10 mouse cellular contexts compared by ENCODE assay signal in genomic region chr10:25433524-25433923, GRCm38 (mm10).
DNase-seq lines count a peak whose midpoint lies in the region; ATAC-seq and TF ChIP-seq lines count a peak whose summit lies in the region.
"Had no signal": no experiment of that assay in that cellular context is flagged by ENCODE, and none has a peak within 500 bp of the region (broad histone marks: within the 10 kb centered on the region; RNA-seq: fewer than 3 reads in every experiment).

No protein-coding gene starts in this region.

- peak overlapping the region; percentile 76 for H3K27ac ChIP-seq in gastrocnemius, adult 2 months
- no peak overlapping the region for H3K27ac ChIP-seq in midbrain, embryonic 14.5 days (replicated peaks; ENCODE audit: low read depth, low read length)
- H3K27ac ChIP-seq: embryonic facial prominence, embryonic 15.5 days; hindbrain, embryonic 15.5 days had no signal

- peaks cover 31% of the 10 kb centered on the region for H3K4me1 ChIP-seq in lung, adult 2 months (ENCODE audit: control insufficient read depth, insufficient read depth, low read length)
- H3K4me1 ChIP-seq in midbrain, embryonic 14.5 days (ENCODE audit: control insufficient read depth, insufficient read depth, low read length): no peaks in the 10 kb centered on the region

- no peaks in the 10 kb centered on the region for H3K9me3 ChIP-seq in midbrain, embryonic 14.5 days (ENCODE audit: control insufficient read depth, low read length)
- H3K9me3 ChIP-seq: embryonic facial prominence, embryonic 15.5 days; hindbrain, embryonic 15.5 days had no signal

- no peak overlapping the region for H3K4me2 ChIP-seq in midbrain, embryonic 14.5 days (ENCODE audit: low read length)
- H3K4me2 ChIP-seq: embryonic facial prominence, embryonic 15.5 days; hindbrain, embryonic 15.5 days had no signal

- no peaks in the 10 kb centered on the region for H3K36me3 ChIP-seq in midbrain, embryonic 14.5 days (ENCODE audit: control insufficient read depth, insufficient read depth, low read length)
- H3K36me3 ChIP-seq: embryonic facial prominence, embryonic 15.5 days; hindbrain, embryonic 15.5 days had no signal

- peak overlapping the region; percentile 62 for H3K4me3 ChIP-seq in gastrocnemius, adult 2 months
- H3K4me3 ChIP-seq in lung, adult 2 months (replicated peaks; ENCODE audit: extremely low read depth, low read depth, low read length): peak overlapping the region; percentile 4
- no peak overlapping the region for H3K4me3 ChIP-seq in midbrain, embryonic 14.5 days (replicated peaks; ENCODE audit: low read depth, low read length)
- H3K4me3 ChIP-seq: embryonic facial prominence, embryonic 15.5 days; hindbrain, embryonic 15.5 days had no signal

- H3K27me3 ChIP-seq in midbrain, embryonic 14.5 days (ENCODE audit: control insufficient read depth, insufficient read depth, low read length): no peaks in the 10 kb centered on the region
- H3K27me3 ChIP-seq: embryonic facial prominence, embryonic 15.5 days; hindbrain, embryonic 15.5 days had no signal

- intact Hi-C loops in gastrocnemius, adult 2 months (cut with DNase I): no loop called here

- H3K9ac ChIP-seq in midbrain, embryonic 14.5 days (replicated peaks; ENCODE audit: low read length): no peak overlapping the region
- H3K9ac ChIP-seq: embryonic facial prominence, embryonic 15.5 days; hindbrain, embryonic 15.5 days had no signal

- ATAC-seq in midbrain, embryonic 14.5 days (ENCODE audit: low FRiP score, low TSS enrichment): peak; percentile 34; the same call in 1 of the 2 replicates

- no peak for DNase-seq in gastrocnemius, adult 2 months
- no peak for DNase-seq in gastrocnemius, postnatal 25 days
- no peak for DNase-seq in lung, adult 2 months
- no peak for DNase-seq in lung, postnatal 10 days
- DNase-seq in embryo, embryonic 11 days: peak; percentile 62
- DNase-seq in midbrain, embryonic 14.5 days: peak; percentile 42
- DNase-seq in gastrocnemius, adult 18-20 months (ENCODE audit: low spot score): no peak
- DNase-seq in right cerebral cortex, postnatal 36 days (ENCODE audit: low spot score in 2 of 2): no peak

- WGBS in lung, adult 2 months: 21% methylated on average over 3 of the region's 3 CpGs
- 4% methylated on average over 3 of the region's 3 CpGs for WGBS in midbrain, embryonic 14.5 days

- TF ChIP-seq CTCF in gastrocnemius, adult 2 months (IDR thresholded peaks at IDR 0.05): no peak
- no peak for TF ChIP-seq CTCF in lung, adult 2 months (IDR thresholded peaks at IDR 0.05; ENCODE audit: insufficient read depth, low read length)

- TF ChIP-seq POLR2A in lung, adult 2 months (IDR thresholded peaks at IDR 0.05; ENCODE audit: borderline replicate concordance, extremely low read depth, low read depth, low read length): no peak

Comparison
In these comparisons a context has a peak if more than half of its experiments do, and no peak if none do; other contexts are left out.
1. DNase-seq: peak in embryo, embryonic 11 days (single experiment) and midbrain, embryonic 14.5 days (single experiment); none in gastrocnemius, adult 2 months (single experiment), gastrocnemius, postnatal 25 days (single experiment), lung, adult 2 months (single experiment), lung, postnatal 10 days (single experiment), gastrocnemius, adult 18-20 months (single experiment) and right cerebral cortex, postnatal 36 days (0 of 2).